Mouse (Mus musculus): ENCODE measurements around the gene Slc34a1. TPM values are rescaled to one million over a fixed set of nuclear protein-coding genes. Genes with fewer than 3 reads are reported as not detected.
"Not testable (repeated sequence)": the region's sequence is repeated elsewhere in the genome, so short reads cannot be mapped to it uniquely, and the experiment has no call there.

Slc34a1 gene
- polyA plus RNA-seq, 1 experiment from 2014 or later = not detected

DNA sequence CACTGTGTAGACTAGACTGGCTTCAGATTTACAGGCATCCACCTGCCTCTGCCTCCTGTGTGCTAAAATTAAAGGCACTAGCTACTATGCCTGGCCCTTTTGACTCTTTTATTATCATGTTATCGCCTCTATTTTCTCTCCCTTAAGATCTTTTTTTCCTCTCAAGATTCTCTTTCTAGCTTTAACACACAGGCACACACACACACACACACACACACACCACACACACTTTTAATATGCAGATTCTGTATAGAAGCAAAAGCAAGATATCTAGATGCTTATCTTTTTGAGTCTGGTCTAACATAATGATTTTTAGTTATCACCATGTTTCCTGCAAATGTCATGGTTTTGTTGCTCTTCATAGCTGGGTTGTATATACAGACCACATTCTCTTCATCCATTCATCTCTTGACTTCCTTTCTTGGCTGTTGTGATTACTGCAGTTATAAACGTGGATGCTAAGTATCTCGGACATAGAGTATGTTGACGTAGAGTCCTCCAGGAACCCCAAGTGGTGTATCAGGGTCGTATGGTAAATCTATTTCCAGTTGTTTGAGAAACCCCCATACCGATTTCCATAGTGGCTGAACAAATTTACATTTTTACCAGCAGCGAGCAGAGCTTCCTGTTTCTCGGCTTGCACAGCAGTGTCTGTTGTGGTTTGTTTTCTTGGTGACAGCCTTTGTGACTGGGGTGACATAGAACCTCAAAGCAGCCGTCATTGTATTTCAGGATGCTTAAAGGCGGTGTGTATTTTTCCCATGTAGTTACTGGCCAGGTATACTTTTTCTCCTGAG, 34.1 kb downstream of the Slc34a1 start:
- H3K9me3 ChIP-seq (replicated peaks) = no peaks in the 10 kb centered on the region
- no peak overlapping the region for H3K4me3 ChIP-seq
- 83% methylated on average over 10 of the region's 10 CpGs for WGBS
- DNase-seq (ENCODE audit: low spot score) = no peak
- H3K27me3 ChIP-seq (ENCODE audit: low read depth, poor library complexity, severe bottlenecking) = no peaks in the 10 kb centered on the region
- H3K4me1 ChIP-seq = no peaks in the 10 kb centered on the region
- no peak overlapping the region for H3K27ac ChIP-seq
- no peaks in the 10 kb centered on the region for H3K36me3 ChIP-seq

- not testable (repeated sequence) for H3K27ac ChIP-seq; DNase-seq (ENCODE audit: low spot score); H3K36me3 ChIP-seq; H3K4me3 ChIP-seq; H3K27me3 ChIP-seq (ENCODE audit: low read depth, poor library complexity, severe bottlenecking); H3K9me3 ChIP-seq (replicated peaks); H3K4me1 ChIP-seq
- 85% methylated on average over 15 of the region's 15 CpGs for WGBS
Observed at GRCm38 (mm10) chr13:55437111-55437629, 39.2 kb downstream of the Slc34a1 start.

DNA sequence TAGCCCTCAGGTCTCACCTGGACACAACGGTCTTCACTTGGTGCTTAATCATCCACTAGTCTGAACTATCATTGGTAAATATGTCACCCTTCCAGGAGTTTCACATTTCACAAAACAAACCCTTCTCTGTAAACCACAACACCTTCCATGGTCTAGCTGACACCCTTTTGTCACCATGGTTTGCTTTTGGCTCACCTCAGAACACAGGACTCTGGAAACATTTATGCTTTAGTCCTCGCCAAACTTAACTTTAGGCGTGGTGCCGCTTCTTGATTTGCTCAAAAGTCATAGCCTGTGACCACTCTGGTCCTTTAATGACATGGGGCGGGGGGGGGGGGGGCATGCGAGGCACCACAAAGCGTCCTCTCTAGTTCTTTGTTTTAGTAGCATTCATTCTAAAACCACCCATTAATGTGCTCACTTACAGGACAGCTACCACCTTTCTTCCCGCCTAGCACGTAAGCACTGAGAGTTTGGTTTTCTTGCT, 45.9 kb downstream of the Slc34a1 start:
- Histone ChIP-seq H3K27me3 (ENCODE audit: low read depth, poor library complexity, severe bottlenecking) (no peaks in the 10 kb centered on the region), H3K27ac (peak overlapping the region; percentile 98), H3K4me1 (peaks cover 32% of the 10 kb centered on the region), H3K9me3 (replicated peaks) (no peaks in the 10 kb centered on the region), H3K4me3 (peak overlapping the region; percentile 95), H3K36me3 (peaks cover 10% of the 10 kb centered on the region)
- 46% methylated on average over 9 of the region's 9 CpGs for WGBS
- DNase-seq (ENCODE audit: low spot score) = no peak

GRCm38 (mm10) chr13:55444286-55444936, 46.4 kb downstream of the Slc34a1 start:
- H3K4me3 ChIP-seq = peak overlapping the region; percentile 95
- peaks cover 16% of the 10 kb centered on the region for H3K36me3 ChIP-seq
- DNase-seq (ENCODE audit: low spot score) = no peak
- peak overlapping the region; percentile 98 for H3K27ac ChIP-seq
- 1% methylated on average over 33 of the region's 33 CpGs for WGBS
- peaks cover 32% of the 10 kb centered on the region for H3K4me1 ChIP-seq
- no peaks in the 10 kb centered on the region for H3K9me3 ChIP-seq (replicated peaks)
- H3K27me3 ChIP-seq (ENCODE audit: low read depth, poor library complexity, severe bottlenecking) = no peaks in the 10 kb centered on the region

GRCm38 (mm10) chr13:55444937-55445315, 46.9 kb downstream of the Slc34a1 start, which contains the start of gene Grk6:
Gene Grk6 (plus strand): TSS chr13:55445072.
- WGBS = 0% methylated on average over 35 of the region's 35 CpGs
- no peaks in the 10 kb centered on the region for H3K9me3 ChIP-seq (replicated peaks)
- peaks cover 32% of the 10 kb centered on the region for H3K4me1 ChIP-seq
- peak; percentile 99 for DNase-seq (ENCODE audit: low spot score)
- H3K4me3 ChIP-seq = peak within 1 kb of the TSS; percentile 95
- H3K27ac ChIP-seq = peak within 1 kb of the TSS; percentile 98
- no peaks in the 10 kb centered on the region for H3K27me3 ChIP-seq (ENCODE audit: low read depth, poor library complexity, severe bottlenecking)
- peaks cover 21% of the 10 kb centered on the region for H3K36me3 ChIP-seq

- H3K9me3 ChIP-seq (replicated peaks) = no peaks in the 10 kb centered on the region
- peak; percentile 77 for DNase-seq (ENCODE audit: low spot score)
- H3K4me3 ChIP-seq = peak overlapping the region; percentile 95
- 2% methylated on average over 66 of the region's 66 CpGs for WGBS
- H3K27ac ChIP-seq = peak overlapping the region; percentile 98
- H3K4me1 ChIP-seq = peaks cover 32% of the 10 kb centered on the region
- peaks cover 27% of the 10 kb centered on the region for H3K36me3 ChIP-seq
- no peaks in the 10 kb centered on the region for H3K27me3 ChIP-seq (ENCODE audit: low read depth, poor library complexity, severe bottlenecking)
Observed at GRCm38 (mm10) chr13:55445361-55446091, 47.5 kb downstream of the Slc34a1 start.

DNA sequence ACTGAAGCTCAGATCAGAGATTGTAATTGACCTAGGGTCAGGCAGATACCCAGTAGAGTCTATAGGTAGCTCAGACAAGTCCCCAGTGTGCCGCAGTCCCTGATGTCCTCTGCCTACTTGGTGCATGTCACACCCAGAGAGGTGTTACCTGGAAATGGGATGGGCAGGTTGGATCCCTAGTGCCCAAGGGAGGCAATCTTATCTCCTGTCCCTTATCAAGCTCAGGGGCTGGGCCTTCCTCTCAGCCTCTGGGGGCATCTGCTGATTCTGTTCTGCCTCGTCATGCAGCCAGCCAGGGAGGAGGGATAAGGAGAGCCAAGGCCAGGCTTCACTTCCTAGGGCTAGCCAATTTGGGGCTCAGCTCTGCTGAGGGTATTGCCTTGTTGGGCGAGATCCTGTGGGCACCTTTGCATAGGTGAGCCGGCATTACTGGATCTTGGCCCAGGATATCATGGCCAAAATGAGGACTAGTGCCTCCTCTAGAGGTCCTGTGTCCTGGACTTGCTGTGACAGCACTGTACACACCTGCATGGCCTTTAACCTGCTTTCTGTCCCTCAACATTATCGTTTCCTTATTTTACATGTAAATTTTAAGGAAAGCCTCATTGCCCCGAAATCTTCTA, 48.6 kb downstream of the Slc34a1 start:
- Histone ChIP-seq H3K4me1 (peaks cover 32% of the 10 kb centered on the region), H3K4me3 (peak overlapping the region; percentile 95), H3K9me3 (replicated peaks) (no peaks in the 10 kb centered on the region), H3K36me3 (peaks cover 38% of the 10 kb centered on the region), H3K27me3 (ENCODE audit: low read depth, poor library complexity, severe bottlenecking) (no peaks in the 10 kb centered on the region), H3K27ac (peak overlapping the region; percentile 98)
- DNase-seq (ENCODE audit: low spot score) = no peak
- WGBS = 87% methylated on average over 6 of the region's 6 CpGs

GRCm38 (mm10) chr13:55447543-55447943, 49.6 kb downstream of the Slc34a1 start:
- 68% methylated on average over 3 of the region's 3 CpGs for WGBS
- H3K27ac ChIP-seq = no peak overlapping the region
- no peak overlapping the region for H3K4me3 ChIP-seq
- peaks cover 32% of the 10 kb centered on the region for H3K4me1 ChIP-seq
- H3K36me3 ChIP-seq = peaks cover 47% of the 10 kb centered on the region
- no peaks in the 10 kb centered on the region for H3K27me3 ChIP-seq (ENCODE audit: low read depth, poor library complexity, severe bottlenecking)
- H3K9me3 ChIP-seq (replicated peaks) = no peaks in the 10 kb centered on the region
- no peak for DNase-seq (ENCODE audit: low spot score)

- Histone ChIP-seq H3K9me3 (replicated peaks) (no peaks in the 10 kb centered on the region), H3K27me3 (ENCODE audit: low read depth, poor library complexity, severe bottlenecking) (no peaks in the 10 kb centered on the region), H3K27ac (no peak overlapping the region), H3K36me3 (peaks cover 53% of the 10 kb centered on the region), H3K4me1 (peaks cover 32% of the 10 kb centered on the region), H3K4me3 (no peak overlapping the region)
- 94% methylated on average over 5 of the region's 5 CpGs for WGBS
- no peak for DNase-seq (ENCODE audit: low spot score)
Observed at GRCm38 (mm10) chr13:55448131-55448530, 50.1 kb downstream of the Slc34a1 start.

GRCm38 (mm10) chr13:55449205-55449604, 51.2 kb downstream of the Slc34a1 start:
- Histone ChIP-seq H3K27ac (no peak overlapping the region), H3K27me3 (ENCODE audit: low read depth, poor library complexity, severe bottlenecking) (no peaks in the 10 kb centered on the region), H3K4me3 (no peak overlapping the region), H3K9me3 (replicated peaks) (no peaks in the 10 kb centered on the region), H3K4me1 (peaks cover 27% of the 10 kb centered on the region), H3K36me3 (peaks cover 64% of the 10 kb centered on the region)
- 94% methylated on average over 9 of the region's 9 CpGs for WGBS
- no peak for DNase-seq (ENCODE audit: low spot score)

- WGBS = 91% methylated on average over 17 of the region's 17 CpGs
- Histone ChIP-seq H3K9me3 (replicated peaks) (no peaks in the 10 kb centered on the region), H3K36me3 (peaks cover 71% of the 10 kb centered on the region), H3K27me3 (ENCODE audit: low read depth, poor library complexity, severe bottlenecking) (no peaks in the 10 kb centered on the region), H3K27ac (no peak overlapping the region), H3K4me1 (peaks cover 25% of the 10 kb centered on the region), H3K4me3 (no peak overlapping the region)
- DNase-seq (ENCODE audit: low spot score) = no peak
Observed at GRCm38 (mm10) chr13:55449679-55450441, 51.9 kb downstream of the Slc34a1 start.

DNA sequence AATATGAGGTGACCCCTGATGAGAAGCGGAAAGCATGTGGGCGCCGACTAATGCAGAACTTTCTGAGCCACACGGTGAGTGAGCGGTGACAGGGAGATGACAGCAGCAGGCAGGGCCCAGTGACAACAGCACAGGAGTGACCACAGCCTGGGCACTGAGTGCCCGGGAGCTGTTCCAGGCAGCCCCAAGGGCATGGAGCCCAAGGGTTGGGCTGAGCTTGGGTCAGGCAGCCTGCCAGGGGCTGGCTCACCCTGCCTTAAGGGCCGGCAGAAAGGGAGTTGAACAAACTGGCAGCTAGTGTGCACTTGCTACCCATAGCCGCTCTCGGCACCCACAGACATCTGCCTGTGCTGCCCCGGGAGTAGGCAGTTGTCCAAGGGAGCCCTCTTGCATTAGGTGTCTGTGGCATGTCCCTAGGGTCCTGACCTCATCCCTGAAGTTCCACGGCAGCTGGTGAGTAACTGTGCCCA, 52.6 kb downstream of the Slc34a1 start:
- WGBS = 93% methylated on average over 11 of the region's 11 CpGs
- Histone ChIP-seq H3K4me1 (peaks cover 22% of the 10 kb centered on the region), H3K36me3 (peaks cover 77% of the 10 kb centered on the region)

More for the DNA sequence above, 52.6 kb downstream of the Slc34a1 start:
- no peak overlapping the region for H3K27ac ChIP-seq
- no peak for DNase-seq (ENCODE audit: low spot score)
- H3K27me3 ChIP-seq (ENCODE audit: low read depth, poor library complexity, severe bottlenecking) = no peaks in the 10 kb centered on the region
- H3K9me3 ChIP-seq (replicated peaks) = no peaks in the 10 kb centered on the region
- H3K4me3 ChIP-seq = no peak overlapping the region

Measured in limb, embryonic 10.5 days (tissue).